Mouse (Mus musculus) left cerebral cortex, adult 18-20 months (tissue): ENCODE measurements at regions not wholly inside any gene's neighbourhood (a gene's known extent, or its start where the extent isn't known, plus 50 kb on each side); places are given as distances from the start of the nearest gene placed in this dataset.

ENCODE experiments used
- DNase-seq, 2 experiments: peaks; one replicate each; pipeline ENCODE4 v3.0.0; 2021 to 2022; ENCODE audit warnings: low spot score in 2 of 2, mixed read lengths in 1 of 2

- no peak for DNase-seq
Observed at GRCm38 (mm10) chr2:178924456-178925115, 494.3 kb downstream of the Cdh26 start.

- no peak for DNase-seq
Observed at GRCm38 (mm10) chr2:178927038-178927660, 496.8 kb downstream of the Cdh26 start.

GRCm38 (mm10) chr2:178929033-178929432 lies 498.7 kb downstream of the Cdh26 start:
- peak; percentile 47 to 60 for DNase-seq

GRCm38 (mm10) chr2:178930125-178930524 lies 499.8 kb downstream of the Cdh26 start:
- no peak for DNase-seq

GRCm38 (mm10) chr2:178948471-178948870 lies 493.8 kb upstream of the Cdh4 start:
- DNase-seq, result no peak

GRCm38 (mm10) chr2:178949103-178949502 lies 493.1 kb upstream of the Cdh4 start:
- no peak for DNase-seq

- no peak for DNase-seq
Observed at GRCm38 (mm10) chr2:178950304-178950703, 491.9 kb upstream of the Cdh4 start.

- DNase-seq, result no peak
Observed at GRCm38 (mm10) chr2:178954420-178955067, 487.7 kb upstream of the Cdh4 start.

- no peak for DNase-seq
Observed at GRCm38 (mm10) chr2:178958829-178959228, 483.4 kb upstream of the Cdh4 start.

- DNase-seq, result no peak
Observed at GRCm38 (mm10) chr2:178959603-178960002, 482.6 kb upstream of the Cdh4 start.

- DNase-seq, result no peak
Observed at GRCm38 (mm10) chr2:178967584-178968365, 474.5 kb upstream of the Cdh4 start.

- DNase-seq, result no peak
Observed at GRCm38 (mm10) chr2:178969732-178970131, 472.5 kb upstream of the Cdh4 start.

- DNase-seq, result no peak
Observed at GRCm38 (mm10) chr2:178975366-178975765, 466.9 kb upstream of the Cdh4 start.

GRCm38 (mm10) chr2:178976046-178976445 lies 466.2 kb upstream of the Cdh4 start:
- no peak for DNase-seq

GRCm38 (mm10) chr2:178976495-178976894 lies 465.7 kb upstream of the Cdh4 start:
- no peak for DNase-seq

- no peak for DNase-seq
Observed at GRCm38 (mm10) chr2:178979451-178979850, 462.8 kb upstream of the Cdh4 start.

GRCm38 (mm10) chr2:178981736-178982502 lies 460.3 kb upstream of the Cdh4 start:
- no peak for DNase-seq

- DNase-seq, result no peak
Observed at GRCm38 (mm10) chr2:178983801-178984200, 458.4 kb upstream of the Cdh4 start.

- no peak for DNase-seq
Observed at GRCm38 (mm10) chr2:178987935-178988334, 454.3 kb upstream of the Cdh4 start.

- no peak for DNase-seq
Observed at GRCm38 (mm10) chr2:178989291-178989690, 452.9 kb upstream of the Cdh4 start.

GRCm38 (mm10) chr2:178989784-178990183 lies 452.4 kb upstream of the Cdh4 start:
- peak; percentile 12 to 15 for DNase-seq
